Mouse (Mus musculus) lung, embryonic 16.5 days (tissue): ENCODE data around the gene Mcts2. TPM values are rescaled to one million over a fixed set of nuclear protein-coding genes. Genes with fewer than 3 reads are reported as not detected.

Experiments
- ATAC-seq: fragments of 200-750 bp; cut with Nextera tagmentation; 2 replicates; pipeline ENCODE4 v1.8.0; 2017; ENCODE audit warnings: low read depth, mild to moderate bottlenecking, moderate library complexity
- H3K27ac ChIP-seq: fragments of 300-500 bp; sonication (generic); 2 replicates; pipeline ENCODE4 v1.5.1; 2014; ENCODE audit warnings: mild to moderate bottlenecking, control low read depth, low read length
- H3K27me3 ChIP-seq: fragments of 300-500 bp; sonication (generic); 2 replicates; pipeline ENCODE4 v1.6.1; 2014; ENCODE audit warnings: low read depth, low read length, mixed read lengths; ENCODE audit not compliant: control insufficient read depth, insufficient read depth
- H3K36me3 ChIP-seq: fragments of 300-500 bp; sonication (generic); 2 replicates; pipeline ENCODE4 v1.6.1; 2014; ENCODE audit warnings: low read length; ENCODE audit not compliant: control insufficient read depth, insufficient read depth
- H3K4me1 ChIP-seq: fragments of 300-500 bp; sonication (generic); replicated peaks from 2 replicates; pipeline ENCODE4 v1.6.1; 2014; ENCODE audit warnings: low read length, mixed read lengths; ENCODE audit not compliant: control insufficient read depth, insufficient read depth
- H3K4me2 ChIP-seq: fragments of 300-500 bp; sonication (generic); 2 replicates; pipeline ENCODE4 v1.6.1; 2014; ENCODE audit warnings: low read depth, low read length, control low read depth
- H3K4me3 ChIP-seq: fragments of 300-500 bp; sonication (generic); 2 replicates; pipeline ENCODE4 v1.5.1; 2014; ENCODE audit warnings: mild to moderate bottlenecking, low read length, control low read depth
- H3K9ac ChIP-seq: fragments of 300-500 bp; sonication (generic); 2 replicates; pipeline ENCODE4 v1.6.1; 2014; ENCODE audit warnings: low read length, control low read depth
- H3K9me3 ChIP-seq: fragments of 300-500 bp; sonication (generic); 2 replicates; pipeline ENCODE4 v1.6.1; 2016; ENCODE audit warnings: low read length; ENCODE audit not compliant: control insufficient read depth
- WGBS: fragments of 180-500 bp; shearing (Covaris S2); extraction: QIAGEN DNeasy Blood & Tissue Kit; methylation state at CpG from one replicate; pipeline ENCODE4 v1.1.7; 2014; 5-methylcytosine and 5-hydroxymethylcytosine counted together
- polyA plus RNA-seq: library from polyadenylated mRNA; unstranded; fragments of >200 nt; fragmentation: Nextera tagmentation; extraction: Ambion mirVana; gene quantifications from 2 replicates; pipeline ENCODE4 v1.2.1, GENCODE M21; 2015

The Mcts2 gene
- polyA plus RNA-seq, result 26.1 and 27.4 TPM in 2 replicates

GRCm38 (mm10) chr2:152686806-152687267, at the start of gene Mcts2:
Gene Mcts2 (plus strand): TSS chr2:152687035.
- Histone ChIP-seq H3K36me3 (peaks cover 63% of the 10 kb centered on the region), H3K27me3 (no peaks in the 10 kb centered on the region), H3K4me1 (peaks cover 3% of the 10 kb centered on the region; the same call in 1 of the 2 replicates), H3K9ac (peak within 1 kb of the TSS; percentile 60), H3K27ac (peak within 1 kb of the TSS; percentile 44; the same call in 1 of the 2 replicates), H3K9me3 (peaks cover 8% of the 10 kb centered on the region), H3K4me3 (peak within 1 kb of the TSS; percentile 59), H3K4me2 (peak within 1 kb of the TSS; percentile 65)
- 59% methylated on average over 45 of the region's 45 CpGs for WGBS
- peak; percentile 96 for ATAC-seq

- Histone ChIP-seq H3K4me2 (no peak overlapping the region), H3K36me3 (no peaks in the 10 kb centered on the region), H3K9me3 (no peaks in the 10 kb centered on the region), H3K4me3 (no peak overlapping the region), H3K9ac (no peak overlapping the region), H3K27ac (peak overlapping the region; percentile 94), H3K27me3 (peaks cover 3% of the 10 kb centered on the region; the same call in 1 of the 2 replicates), H3K4me1 (peaks cover 24% of the 10 kb centered on the region)
- 79% methylated on average over 4 of the region's 4 CpGs for WGBS
- ATAC-seq, result no peak
Measured at GRCm38 (mm10) chr2:152637381-152637780, 49.5 kb upstream of the Mcts2 start.

GRCm38 (mm10) chr2:152638865-152639264, 48.0 kb upstream of the Mcts2 start:
- H3K27ac ChIP-seq, result peak overlapping the region; percentile 41
- WGBS, result 42% methylated on average over 6 of the region's 6 CpGs

GRCm38 (mm10) chr2:152639406-152640113, 47.3 kb upstream of the Mcts2 start:
- Histone ChIP-seq H3K4me3 (no peak overlapping the region), H3K9me3 (no peaks in the 10 kb centered on the region), H3K27ac (peak overlapping the region; percentile 41), H3K4me2 (no peak overlapping the region), H3K9ac (peak overlapping the region; percentile 13; the same call in 1 of the 2 replicates), H3K36me3 (no peaks in the 10 kb centered on the region), H3K27me3 (peaks cover under 1% of the 10 kb centered on the region; the same call in 1 of the 2 replicates), H3K4me1 (peaks cover 15% of the 10 kb centered on the region)
- 22% methylated on average over 11 of the region's 11 CpGs for WGBS
- peak; percentile 4; the same call in 1 of the 2 replicates for ATAC-seq

More at GRCm38 (mm10) chr2:152638865-152639264, 48.0 kb upstream of the Mcts2 start:
- Histone ChIP-seq H3K9ac (no peak overlapping the region), H3K36me3 (no peaks in the 10 kb centered on the region), H3K4me2 (no peak overlapping the region), H3K9me3 (no peaks in the 10 kb centered on the region), H3K4me1 (peaks cover 15% of the 10 kb centered on the region), H3K4me3 (no peak overlapping the region), H3K27me3 (peaks cover 3% of the 10 kb centered on the region; the same call in 1 of the 2 replicates)
- ATAC-seq, result no peak

DNA sequence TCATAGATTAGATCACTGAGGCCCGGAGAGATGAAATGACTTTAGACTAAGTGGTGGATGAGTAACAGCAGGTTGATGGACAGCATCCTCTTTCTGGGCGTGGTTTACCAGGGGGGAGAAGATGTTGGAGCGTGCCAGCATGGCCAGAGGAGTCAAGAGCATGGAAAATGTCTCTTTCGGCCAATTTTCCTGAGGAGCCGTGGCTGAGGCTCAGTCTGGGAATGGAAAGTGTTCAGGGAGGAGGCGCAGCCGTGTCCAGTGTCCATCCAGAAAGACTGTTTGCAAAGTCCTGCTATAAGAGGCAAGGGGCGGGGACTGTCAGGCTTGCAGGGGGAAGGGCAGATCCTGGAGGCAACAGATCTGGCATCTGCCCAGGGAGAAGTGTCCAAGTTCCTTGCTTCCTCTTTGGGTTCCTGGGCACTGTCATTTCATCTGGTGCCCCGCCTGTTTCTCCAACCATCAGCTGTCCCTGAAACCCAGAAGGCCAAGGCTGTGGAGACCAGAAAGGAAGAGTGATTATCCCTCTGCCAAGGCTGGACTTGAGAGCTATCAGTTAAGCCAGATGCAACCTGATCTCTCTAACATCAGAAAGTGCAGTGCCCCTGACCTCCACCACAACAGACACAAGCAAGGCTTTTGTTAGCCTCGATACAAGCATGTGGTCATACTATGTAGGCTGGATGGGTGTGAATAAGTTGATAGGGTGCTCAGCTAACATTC, 33.8 kb upstream of the Mcts2 start:
- Histone ChIP-seq H3K4me1 (peaks cover 8% of the 10 kb centered on the region), H3K36me3 (no peaks in the 10 kb centered on the region), H3K9ac (no peak overlapping the region; the same call in 1 of the 2 replicates), H3K9me3 (no peaks in the 10 kb centered on the region), H3K4me2 (no peak overlapping the region), H3K27me3 (no peaks in the 10 kb centered on the region), H3K27ac (0 out of 2 replicates have a peak overlapping the region, but pooled peaks have one; percentile 6), H3K4me3 (no peak overlapping the region)
- ATAC-seq, result peak; percentile 90
- 35% methylated on average over 10 of the region's 10 CpGs for WGBS

- no peak overlapping the region for H3K9ac ChIP-seq
- no peaks in the 10 kb centered on the region for H3K27me3 ChIP-seq
- 31% methylated on average over 14 of the region's 14 CpGs for WGBS
- ATAC-seq, result no peak
- no peak overlapping the region for H3K4me3 ChIP-seq
- H3K4me1 ChIP-seq, result peaks cover 8% of the 10 kb centered on the region; the same call in 1 of the 2 replicates
- H3K27ac ChIP-seq, result no peak overlapping the region
- H3K4me2 ChIP-seq, result no peak overlapping the region
- no peaks in the 10 kb centered on the region for H3K9me3 ChIP-seq
- no peaks in the 10 kb centered on the region for H3K36me3 ChIP-seq
Measured at GRCm38 (mm10) chr2:152653874-152654715, 32.7 kb upstream of the Mcts2 start.

GRCm38 (mm10) chr2:152657398-152657797, 29.4 kb upstream of the Mcts2 start:
- 52% methylated on average over 10 of the region's 10 CpGs for WGBS
- Histone ChIP-seq H3K9ac (no peak overlapping the region), H3K4me3 (no peak overlapping the region), H3K27ac (no peak overlapping the region), H3K4me2 (no peak overlapping the region), H3K27me3 (no peaks in the 10 kb centered on the region), H3K9me3 (no peaks in the 10 kb centered on the region), H3K4me1 (peaks cover 8% of the 10 kb centered on the region; the same call in 1 of the 2 replicates), H3K36me3 (no peaks in the 10 kb centered on the region)
- no peak for ATAC-seq

DNA sequence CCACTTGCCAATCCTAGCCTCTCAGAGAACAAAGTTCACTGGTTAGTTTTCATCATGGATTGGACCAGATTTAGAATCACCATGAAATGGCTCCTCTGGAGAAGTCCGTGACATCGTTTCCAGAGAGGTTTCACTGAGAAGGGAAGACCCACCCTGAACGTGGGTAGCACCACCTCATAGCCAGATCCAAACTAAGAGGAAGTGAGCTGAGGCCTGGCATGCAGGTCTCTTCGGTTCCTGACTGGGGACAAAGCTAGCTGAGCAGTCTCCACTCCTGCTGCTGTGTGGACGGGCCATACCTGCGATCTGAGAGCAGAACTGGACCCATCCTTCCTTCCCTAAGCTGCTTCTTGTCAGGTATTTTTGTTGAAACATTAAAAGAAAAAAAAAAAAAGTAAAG, 25.7 kb upstream of the Mcts2 start:
- Histone ChIP-seq H3K4me1 (no peaks in the 10 kb centered on the region), H3K27me3 (no peaks in the 10 kb centered on the region), H3K36me3 (no peaks in the 10 kb centered on the region), H3K4me2 (no peak overlapping the region), H3K9me3 (no peaks in the 10 kb centered on the region), H3K4me3 (no peak overlapping the region), H3K27ac (no peak overlapping the region), H3K9ac (no peak overlapping the region)
- ATAC-seq, result no peak
- 76% methylated on average over 6 of the region's 6 CpGs for WGBS
